Mouse (Mus musculus): ENCODE measurements around the gene Rbpj.

DNA sequence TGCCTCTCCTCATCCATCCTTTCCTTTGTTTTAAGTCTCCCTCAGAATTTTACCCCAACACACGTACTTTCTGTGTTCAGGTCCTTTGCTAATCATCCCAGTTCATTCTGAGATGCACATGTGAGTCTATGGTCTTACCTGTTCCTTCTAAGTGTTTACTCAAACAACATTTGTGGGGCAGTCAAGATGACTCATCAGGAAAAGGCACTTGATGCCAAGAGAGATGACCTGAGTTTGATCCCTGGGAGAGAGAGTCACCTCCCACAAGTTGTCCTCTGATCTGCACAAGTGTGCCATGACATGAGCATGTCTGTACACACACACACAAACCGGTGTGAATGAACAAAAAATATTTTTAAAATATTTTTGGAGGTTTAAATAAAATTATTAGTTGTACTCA lies 15.1 kb downstream of the Rbpj start:
- no peak for TF ChIP-seq EP300 (IDR thresholded peaks at IDR 0.05; ENCODE audit: low read depth)
- no peak for TF ChIP-seq CTCF (IDR thresholded peaks at IDR 0.05; ENCODE audit: low read depth)
